Mouse (Mus musculus): ENCODE measurements around the gene Gm36864. TPM values are rescaled to one million over a fixed set of nuclear protein-coding genes. Genes with fewer than 3 reads are reported as not detected.

Gm36864 gene
- polyA plus RNA-seq, 1 experiment from 2014 or later = not detected

- 47% methylated on average over 5 of the region's 5 CpGs for WGBS
Measured at GRCm38 (mm10) chr7:44261147-44261546, 25.2 kb downstream of the Gm36864 start, which contains the start of gene Gm15517. TSS of gene Gm15517 (plus strand) at chr7:44261447.

GRCm38 (mm10) chr7:44262791-44263643 is 27.0 kb downstream of the Gm36864 start:
- H3K4me1 ChIP-seq (replicated peaks) = peaks cover 7% of the 10 kb centered on the region
- peaks cover 15% of the 10 kb centered on the region for H3K27me3 ChIP-seq
- H3K9ac ChIP-seq (replicated peaks) = peak overlapping the region; percentile 67
- 1% methylated on average over 34 of the region's 34 CpGs for WGBS
- no peaks in the 10 kb centered on the region for H3K36me3 ChIP-seq
- ATAC-seq = peak; percentile 89
- peak overlapping the region; percentile 64 for H3K4me2 ChIP-seq (replicated peaks)
- no peaks in the 10 kb centered on the region for H3K9me3 ChIP-seq
- peak overlapping the region; percentile 37 for H3K4me3 ChIP-seq (replicated peaks)
- peak overlapping the region; percentile 58 for H3K27ac ChIP-seq

More at GRCm38 (mm10) chr7:44261147-44261546, 25.2 kb downstream of the Gm36864 start, which contains the start of gene Gm15517:
- Histone ChIP-seq H3K27ac (no peak within 1 kb of the TSS), H3K27me3 (peaks cover 15% of the 10 kb centered on the region; the same call in 1 of the 2 replicates), H3K4me2 (replicated peaks) (no peak within 1 kb of the TSS), H3K4me1 (replicated peaks) (peaks cover 7% of the 10 kb centered on the region), H3K4me3 (replicated peaks) (no peak within 1 kb of the TSS), H3K9ac (replicated peaks) (peak within 1 kb of the TSS; percentile 19; the same call in 1 of the 2 replicates), H3K36me3 (no peaks in the 10 kb centered on the region), H3K9me3 (no peaks in the 10 kb centered on the region)
- no peak for ATAC-seq

- Histone ChIP-seq H3K36me3 (no peaks in the 10 kb centered on the region), H3K4me2 (replicated peaks) (no peak overlapping the region), H3K4me3 (replicated peaks) (no peak overlapping the region), H3K27me3 (peaks cover 18% of the 10 kb centered on the region), H3K9ac (replicated peaks) (no peak overlapping the region), H3K27ac (no peak overlapping the region), H3K4me1 (replicated peaks) (peaks cover 4% of the 10 kb centered on the region), H3K9me3 (no peaks in the 10 kb centered on the region)
- WGBS = 85% methylated on average over 11 of the region's 11 CpGs
- no peak for ATAC-seq
Measured at GRCm38 (mm10) chr7:44268117-44268516, 32.1 kb downstream of the Gm36864 start.

- Histone ChIP-seq H3K9me3 (no peaks in the 10 kb centered on the region), H3K4me1 (replicated peaks) (no peaks in the 10 kb centered on the region), H3K27me3 (peaks cover 23% of the 10 kb centered on the region), H3K36me3 (no peaks in the 10 kb centered on the region), H3K9ac (replicated peaks) (no peak overlapping the region), H3K4me3 (replicated peaks) (no peak overlapping the region), H3K4me2 (replicated peaks) (no peak overlapping the region), H3K27ac (no peak overlapping the region)
- no peak for ATAC-seq
- 96% methylated on average over 2 of the region's 2 CpGs for WGBS
Measured at GRCm38 (mm10) chr7:44269397-44269796, 33.4 kb downstream of the Gm36864 start.

- 0 out of 2 replicates have a peak, but pooled peaks have one; percentile 53 for ATAC-seq
- no peak overlapping the region for H3K27ac ChIP-seq
- H3K4me3 ChIP-seq (replicated peaks) = no peak overlapping the region
- WGBS = 71% methylated on average over 2 of the region's 2 CpGs
- no peaks in the 10 kb centered on the region for H3K4me1 ChIP-seq (replicated peaks)
- H3K27me3 ChIP-seq = peaks cover 21% of the 10 kb centered on the region
- H3K9me3 ChIP-seq = no peaks in the 10 kb centered on the region
- no peaks in the 10 kb centered on the region for H3K36me3 ChIP-seq
- H3K9ac ChIP-seq (replicated peaks) = no peak overlapping the region
- no peak overlapping the region for H3K4me2 ChIP-seq (replicated peaks)
Measured at GRCm38 (mm10) chr7:44271309-44271708, 35.3 kb downstream of the Gm36864 start.

GRCm38 (mm10) chr7:44272546-44272945 is 36.6 kb downstream of the Gm36864 start:
- Histone ChIP-seq H3K27ac (no peak overlapping the region), H3K9me3 (no peaks in the 10 kb centered on the region), H3K4me1 (replicated peaks) (no peaks in the 10 kb centered on the region), H3K4me2 (replicated peaks) (no peak overlapping the region), H3K9ac (replicated peaks) (no peak overlapping the region), H3K36me3 (no peaks in the 10 kb centered on the region), H3K27me3 (peaks cover 21% of the 10 kb centered on the region), H3K4me3 (replicated peaks) (no peak overlapping the region)
- 85% methylated on average over 7 of the region's 7 CpGs for WGBS
- ATAC-seq = no peak

GRCm38 (mm10) chr7:44273446-44273845 is 37.5 kb downstream of the Gm36864 start:
- Histone ChIP-seq H3K36me3 (no peaks in the 10 kb centered on the region), H3K9ac (replicated peaks) (no peak overlapping the region), H3K4me2 (replicated peaks) (no peak overlapping the region), H3K27me3 (peaks cover 19% of the 10 kb centered on the region), H3K4me1 (replicated peaks) (no peaks in the 10 kb centered on the region), H3K9me3 (no peaks in the 10 kb centered on the region), H3K27ac (no peak overlapping the region), H3K4me3 (replicated peaks) (no peak overlapping the region)
- 60% methylated on average over 7 of the region's 7 CpGs for WGBS
- ATAC-seq = no peak

- peaks cover 14% of the 10 kb centered on the region for H3K27me3 ChIP-seq
- no peak overlapping the region for H3K27ac ChIP-seq
- H3K9ac ChIP-seq (replicated peaks) = no peak overlapping the region
- 42% methylated on average over 11 of the region's 11 CpGs for WGBS
- no peak overlapping the region for H3K4me3 ChIP-seq (replicated peaks)
- no peaks in the 10 kb centered on the region for H3K9me3 ChIP-seq
- H3K4me2 ChIP-seq (replicated peaks) = no peak overlapping the region
- H3K36me3 ChIP-seq = no peaks in the 10 kb centered on the region
- no peak for ATAC-seq
- H3K4me1 ChIP-seq (replicated peaks) = no peaks in the 10 kb centered on the region
Measured at GRCm38 (mm10) chr7:44274096-44274495, 38.1 kb downstream of the Gm36864 start.

- 82% methylated on average over 3 of the region's 3 CpGs for WGBS
- no peaks in the 10 kb centered on the region for H3K36me3 ChIP-seq
- no peak overlapping the region for H3K4me3 ChIP-seq (replicated peaks)
Measured at GRCm38 (mm10) chr7:44275546-44275945, 39.6 kb downstream of the Gm36864 start.

GRCm38 (mm10) chr7:44276461-44277249 is 40.7 kb downstream of the Gm36864 start:
- no peaks in the 10 kb centered on the region for H3K4me1 ChIP-seq (replicated peaks)
- H3K36me3 ChIP-seq = no peaks in the 10 kb centered on the region
- H3K4me2 ChIP-seq (replicated peaks) = no peak overlapping the region
- H3K4me3 ChIP-seq (replicated peaks) = no peak overlapping the region
- no peak for ATAC-seq
- no peak overlapping the region for H3K27ac ChIP-seq
- no peaks in the 10 kb centered on the region for H3K9me3 ChIP-seq
- H3K9ac ChIP-seq (replicated peaks) = no peak overlapping the region
- WGBS = 63% methylated on average over 9 of the region's 10 CpGs
- peaks cover 11% of the 10 kb centered on the region for H3K27me3 ChIP-seq

More at GRCm38 (mm10) chr7:44275546-44275945, 39.6 kb downstream of the Gm36864 start:
- no peak for ATAC-seq
- H3K27me3 ChIP-seq = peaks cover 14% of the 10 kb centered on the region
- H3K9me3 ChIP-seq = no peaks in the 10 kb centered on the region
- no peak overlapping the region for H3K4me2 ChIP-seq (replicated peaks)
- no peak overlapping the region for H3K27ac ChIP-seq
- H3K4me1 ChIP-seq (replicated peaks) = no peaks in the 10 kb centered on the region
- no peak overlapping the region for H3K9ac ChIP-seq (replicated peaks)

GRCm38 (mm10) chr7:44277250-44277622 is 41.3 kb downstream of the Gm36864 start:
- no peaks in the 10 kb centered on the region for H3K4me1 ChIP-seq (replicated peaks)
- no peak overlapping the region for H3K4me3 ChIP-seq (replicated peaks)
- H3K36me3 ChIP-seq = no peaks in the 10 kb centered on the region
- H3K27ac ChIP-seq = no peak overlapping the region
- no peaks in the 10 kb centered on the region for H3K9me3 ChIP-seq
- peaks cover 10% of the 10 kb centered on the region for H3K27me3 ChIP-seq
- H3K9ac ChIP-seq (replicated peaks) = no peak overlapping the region
- WGBS = 36% methylated on average over 2 of the region's 2 CpGs
- ATAC-seq = no peak
- H3K4me2 ChIP-seq (replicated peaks) = no peak overlapping the region

GRCm38 (mm10) chr7:44280959-44281358 is 45.0 kb downstream of the Gm36864 start:
- Histone ChIP-seq H3K4me2 (replicated peaks) (no peak overlapping the region), H3K27ac (no peak overlapping the region), H3K4me1 (replicated peaks) (no peaks in the 10 kb centered on the region), H3K4me3 (replicated peaks) (no peak overlapping the region), H3K9ac (replicated peaks) (no peak overlapping the region), H3K27me3 (no peaks in the 10 kb centered on the region), H3K36me3 (no peaks in the 10 kb centered on the region), H3K9me3 (no peaks in the 10 kb centered on the region)
- no peak for ATAC-seq
- 70% methylated on average over 1 of the region's 1 CpGs for WGBS
